Mouse (Mus musculus): ENCODE results near the gene Itpkc. TPM values are rescaled to one million over a fixed set of nuclear protein-coding genes. Genes with fewer than 3 reads are reported as not detected.

Itpkc gene
- polyA plus RNA-seq, 1 experiment from 2014 or later = 1.2 TPM

DNA sequence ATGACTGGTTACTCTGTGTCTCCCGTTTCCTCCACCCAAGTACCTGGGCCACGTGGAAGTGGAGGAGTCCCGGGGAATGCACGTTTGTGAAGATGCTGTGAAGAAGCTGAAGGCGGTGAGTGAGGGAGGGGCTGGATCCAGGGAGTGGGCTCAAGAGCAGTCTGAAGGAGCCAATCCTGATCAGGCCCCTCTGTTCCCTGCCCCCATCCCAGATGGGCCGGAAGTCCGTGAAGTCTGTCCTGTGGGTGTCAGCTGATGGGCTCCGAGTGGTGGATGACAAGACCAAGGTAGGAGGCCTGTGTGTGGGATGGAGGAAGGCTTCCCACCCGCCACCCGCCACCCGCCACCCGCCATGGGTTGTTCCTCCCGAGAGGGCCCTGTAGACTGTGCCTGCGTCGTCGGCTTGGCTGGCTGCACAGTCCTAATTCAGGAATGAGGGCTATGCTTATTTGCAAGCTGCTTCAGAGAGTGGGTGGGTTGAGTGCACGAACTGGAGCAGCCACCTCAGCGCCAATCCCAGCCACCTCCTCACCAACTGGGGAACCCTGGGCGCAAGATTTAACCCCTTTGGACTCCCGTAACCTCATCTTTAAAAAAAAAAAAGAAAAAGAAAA is 38.2 kb upstream of the Itpkc start:
- Histone ChIP-seq H3K4me1 (ENCODE audit: insufficient read depth) (no peaks in the 10 kb centered on the region), H3K27me3 (ENCODE audit: insufficient read depth, low read length) (no peaks in the 10 kb centered on the region), H3K9ac (replicated peaks) (no peak overlapping the region), H3K36me3 (replicated peaks; ENCODE audit: insufficient read depth, low read length) (0 out of 2 replicates have a peak, but pooled peaks cover 3% of the 10 kb centered on the region), H3K9me3 (ENCODE audit: low read length) (no peaks in the 10 kb centered on the region), H3K27ac (ENCODE audit: low read depth) (no peak overlapping the region), H3K4me2 (ENCODE audit: low read depth, low read length) (no peak overlapping the region), H3K4me3 (ENCODE audit: low read depth, low read length) (no peak overlapping the region)
- DNase-seq = no peak
- no peak for ATAC-seq
- TF ChIP-seq EP300 (IDR thresholded peaks at IDR 0.05; ENCODE audit: low read depth) = no peak
- no peak for TF ChIP-seq CTCF (IDR thresholded peaks at IDR 0.05; ENCODE audit: low read depth)
- 73% methylated on average over 20 of the region's 20 CpGs for WGBS (ENCODE audit: insufficient replicate concordance)

DNA sequence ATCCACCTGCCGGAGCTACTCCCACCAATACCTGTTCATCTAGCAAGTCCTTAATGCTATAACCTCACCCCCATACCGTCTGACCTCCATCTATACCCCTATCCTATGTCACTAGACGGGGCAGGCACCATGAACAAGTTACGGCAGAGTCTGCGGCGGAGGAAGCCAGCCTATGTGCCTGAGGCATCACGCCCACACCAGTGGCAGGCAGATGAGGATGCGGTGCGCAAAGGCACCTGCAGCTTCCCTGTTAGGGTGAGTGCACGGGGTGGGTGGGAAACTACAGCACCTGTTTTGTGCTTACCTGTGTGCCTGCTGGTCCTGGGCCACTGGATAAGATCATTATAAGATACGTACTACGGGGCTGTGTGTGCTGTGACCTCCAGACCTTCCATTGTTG is 36.3 kb upstream of the Itpkc start:
- TF ChIP-seq EP300 (IDR thresholded peaks at IDR 0.05; ENCODE audit: low read depth) (no peak), CTCF (IDR thresholded peaks at IDR 0.05; ENCODE audit: low read depth) (no peak)
- H3K4me2 ChIP-seq (ENCODE audit: low read depth, low read length) = no peak overlapping the region
- 83% methylated on average over 12 of the region's 12 CpGs for WGBS (ENCODE audit: insufficient replicate concordance)
- 0 out of 2 replicates have a peak, but pooled peaks cover 3% of the 10 kb centered on the region for H3K36me3 ChIP-seq (replicated peaks; ENCODE audit: insufficient read depth, low read length)
- no peaks in the 10 kb centered on the region for H3K4me1 ChIP-seq (ENCODE audit: insufficient read depth)
- H3K4me3 ChIP-seq (ENCODE audit: low read depth, low read length) = no peak overlapping the region
- no peaks in the 10 kb centered on the region for H3K27me3 ChIP-seq (ENCODE audit: insufficient read depth, low read length)
- H3K9me3 ChIP-seq (ENCODE audit: low read length) = no peaks in the 10 kb centered on the region
- ATAC-seq = no peak
- H3K9ac ChIP-seq (replicated peaks) = no peak overlapping the region
- no peak for DNase-seq
- no peak overlapping the region for H3K27ac ChIP-seq (ENCODE audit: low read depth)

DNA sequence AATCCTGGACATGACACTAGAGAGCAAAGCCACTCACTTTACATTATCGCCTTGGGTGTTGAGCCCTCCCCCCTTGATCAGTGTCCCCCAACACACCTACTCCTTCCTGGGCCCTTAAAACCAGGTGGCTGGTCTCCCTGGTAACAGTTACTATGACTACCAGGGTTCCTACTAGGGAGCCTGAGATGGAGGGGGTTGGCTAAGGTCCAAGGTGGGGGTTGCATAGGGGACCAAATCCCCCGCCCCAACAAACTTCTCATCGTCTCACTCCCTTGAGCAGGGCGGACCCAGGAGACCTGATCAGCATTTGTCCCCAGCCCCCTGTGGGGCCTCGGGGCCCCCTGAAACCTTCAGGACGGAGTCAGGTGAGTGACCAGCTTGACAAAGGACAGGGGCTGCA is 33.4 kb upstream of the Itpkc start:
- WGBS (ENCODE audit: insufficient replicate concordance) = 83% methylated on average over 6 of the region's 6 CpGs
- Histone ChIP-seq H3K4me2 (ENCODE audit: low read depth, low read length) (no peak overlapping the region), H3K9me3 (ENCODE audit: low read length) (no peaks in the 10 kb centered on the region), H3K9ac (replicated peaks) (no peak overlapping the region), H3K27me3 (ENCODE audit: insufficient read depth, low read length) (no peaks in the 10 kb centered on the region), H3K4me1 (ENCODE audit: insufficient read depth) (peaks cover 21% of the 10 kb centered on the region), H3K4me3 (ENCODE audit: low read depth, low read length) (no peak overlapping the region), H3K36me3 (replicated peaks; ENCODE audit: insufficient read depth, low read length) (no peaks in the 10 kb centered on the region), H3K27ac (ENCODE audit: low read depth) (no peak overlapping the region)
- no peak for TF ChIP-seq CTCF (IDR thresholded peaks at IDR 0.05; ENCODE audit: low read depth)
- no peak for TF ChIP-seq EP300 (IDR thresholded peaks at IDR 0.05; ENCODE audit: low read depth)
- ATAC-seq = no peak
- no peak for DNase-seq

DNA sequence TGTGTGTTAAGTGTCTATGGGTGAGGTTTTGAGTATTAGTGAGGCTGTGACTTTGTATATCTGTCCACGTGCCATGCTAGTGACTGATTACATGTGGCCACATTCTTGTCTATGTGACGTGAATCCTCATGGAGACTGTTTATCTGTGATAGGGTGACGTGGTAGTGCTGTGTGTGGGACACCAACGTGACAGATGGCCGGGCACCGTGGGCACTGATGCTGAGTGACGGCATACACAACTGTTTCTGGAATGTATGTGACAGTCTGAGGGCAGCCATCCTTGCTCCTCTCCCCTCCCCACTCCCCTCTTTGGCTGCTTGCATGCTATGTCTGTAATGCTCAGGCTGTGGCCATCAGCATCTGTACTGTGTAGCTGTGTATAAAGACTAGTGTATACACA is 32.4 kb upstream of the Itpkc start:
- 66% methylated on average over 7 of the region's 7 CpGs for WGBS (ENCODE audit: insufficient replicate concordance)
- no peak overlapping the region for H3K27ac ChIP-seq (ENCODE audit: low read depth)
- TF ChIP-seq CTCF (IDR thresholded peaks at IDR 0.05; ENCODE audit: low read depth) (no peak), EP300 (IDR thresholded peaks at IDR 0.05; ENCODE audit: low read depth) (no peak)
- no peaks in the 10 kb centered on the region for H3K27me3 ChIP-seq (ENCODE audit: insufficient read depth, low read length)
- DNase-seq = no peak
- no peak overlapping the region for H3K4me3 ChIP-seq (ENCODE audit: low read depth, low read length)
- H3K4me1 ChIP-seq (ENCODE audit: insufficient read depth) = peaks cover 21% of the 10 kb centered on the region
- H3K9me3 ChIP-seq (ENCODE audit: low read length) = no peaks in the 10 kb centered on the region
- no peak overlapping the region for H3K4me2 ChIP-seq (ENCODE audit: low read depth, low read length)
- H3K36me3 ChIP-seq (replicated peaks; ENCODE audit: insufficient read depth, low read length) = no peaks in the 10 kb centered on the region
- no peak overlapping the region for H3K9ac ChIP-seq (replicated peaks)
- ATAC-seq = no peak

DNA sequence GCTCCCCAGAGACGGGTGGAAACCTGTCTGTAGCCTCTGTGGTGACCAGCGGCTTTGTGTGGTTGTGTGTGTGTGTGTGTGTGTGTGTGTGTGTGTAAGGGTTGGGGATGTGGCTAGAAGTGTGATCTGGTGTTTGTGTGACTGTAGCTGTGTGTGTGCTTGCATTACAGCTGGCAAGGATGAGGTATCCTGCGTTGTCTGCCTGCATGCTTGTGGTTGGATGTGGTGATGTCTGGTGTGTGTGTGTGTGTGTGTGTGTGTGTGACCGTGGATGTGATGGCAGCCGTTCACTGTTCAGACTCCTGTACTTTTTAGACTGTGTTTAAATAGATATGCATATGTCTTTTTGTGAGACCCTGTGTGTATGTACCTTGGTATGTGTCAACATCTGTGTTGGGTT is 31.3 kb upstream of the Itpkc start:
- no peaks in the 10 kb centered on the region for H3K36me3 ChIP-seq (replicated peaks; ENCODE audit: insufficient read depth, low read length)
- H3K4me1 ChIP-seq (ENCODE audit: insufficient read depth) = peaks cover 21% of the 10 kb centered on the region
- DNase-seq (no peak), ATAC-seq (no peak)
- peak overlapping the region; percentile 68; the same call in 1 of the 2 replicates for H3K4me3 ChIP-seq (ENCODE audit: low read depth, low read length)
- TF ChIP-seq CTCF (IDR thresholded peaks at IDR 0.05; ENCODE audit: low read depth) (no peak), EP300 (IDR thresholded peaks at IDR 0.05; ENCODE audit: low read depth) (no peak)
- H3K9ac ChIP-seq (replicated peaks) = peak overlapping the region; percentile 81; the same call in 1 of the 2 replicates
- no peaks in the 10 kb centered on the region for H3K27me3 ChIP-seq (ENCODE audit: insufficient read depth, low read length)
- H3K27ac ChIP-seq (ENCODE audit: low read depth) = no peak overlapping the region
- no peaks in the 10 kb centered on the region for H3K9me3 ChIP-seq (ENCODE audit: low read length)
- WGBS (ENCODE audit: insufficient replicate concordance) = 51% methylated on average over 5 of the region's 5 CpGs
- H3K4me2 ChIP-seq (ENCODE audit: low read depth, low read length) = peak overlapping the region; percentile 99

DNA sequence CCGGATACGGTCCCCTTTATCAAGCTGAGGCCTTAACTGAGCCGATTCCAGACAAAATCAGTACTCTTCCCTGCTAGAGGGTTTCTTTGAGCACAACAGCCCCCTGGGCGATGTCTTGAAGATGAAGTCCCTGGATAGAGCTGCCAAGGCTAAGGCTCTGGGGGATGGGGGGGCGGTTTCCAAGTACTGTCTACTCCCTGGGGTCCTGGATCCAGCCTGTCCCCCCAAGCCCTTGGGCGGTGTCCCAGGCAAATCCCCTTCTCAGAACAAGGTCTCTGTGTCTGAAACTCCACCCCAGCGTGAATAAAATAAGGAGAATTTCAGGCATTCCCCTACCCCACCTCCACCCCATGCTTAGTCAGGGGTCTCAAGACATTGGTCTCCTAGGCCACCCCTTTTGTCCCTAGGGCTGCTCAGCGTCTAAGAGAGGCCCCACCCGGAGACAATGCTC is 30.8 kb upstream of the Itpkc start:
- H3K4me2 ChIP-seq (ENCODE audit: low read depth, low read length) = peak overlapping the region; percentile 99
- TF ChIP-seq EP300 (IDR thresholded peaks at IDR 0.05; ENCODE audit: low read depth) (no peak), CTCF (IDR thresholded peaks at IDR 0.05; ENCODE audit: low read depth) (no peak)
- 36% methylated on average over 9 of the region's 9 CpGs for WGBS (ENCODE audit: insufficient replicate concordance)
- H3K9me3 ChIP-seq (ENCODE audit: low read length) = no peaks in the 10 kb centered on the region
- H3K36me3 ChIP-seq (replicated peaks; ENCODE audit: insufficient read depth, low read length) = no peaks in the 10 kb centered on the region
- no peaks in the 10 kb centered on the region for H3K27me3 ChIP-seq (ENCODE audit: insufficient read depth, low read length)
- no peak overlapping the region for H3K27ac ChIP-seq (ENCODE audit: low read depth)
- H3K4me3 ChIP-seq (ENCODE audit: low read depth, low read length) = peak overlapping the region; percentile 68
- no peak for DNase-seq
- peak overlapping the region; percentile 81 for H3K9ac ChIP-seq (replicated peaks)
- ATAC-seq = no peak
- H3K4me1 ChIP-seq (ENCODE audit: insufficient read depth) = peaks cover 21% of the 10 kb centered on the region
